Mouse (Mus musculus): Measurements from ENCODE around the gene Vmn1r183.
"Not testable (repeated sequence)": the region's sequence is repeated elsewhere in the genome, so short reads cannot be mapped to it uniquely, and the experiment has no call there.

The Vmn1r183 gene

GRCm38 (mm10) chr7:24052660-24053304, at the start of gene Vmn1r183:
TSS of gene Vmn1r183 (plus strand) at chr7:24053254.
- DNase-seq = no peak

GRCm38 (mm10) chr7:24074424-24074823, 21.4 kb downstream of the Vmn1r183 start:
- not testable (repeated sequence) for DNase-seq

- peak; percentile 98 for DNase-seq
Observed at GRCm38 (mm10) chr7:24081634-24082431, 28.8 kb downstream of the Vmn1r183 start, which contains the start of gene Zfp180. TSS of gene Zfp180 (plus strand) at chr7:24081924.

GRCm38 (mm10) chr7:24082457-24083235, 29.6 kb downstream of the Vmn1r183 start:
- no peak for DNase-seq

- DNase-seq = no peak
Observed at GRCm38 (mm10) chr7:24086871-24087270, 33.8 kb downstream of the Vmn1r183 start.

GRCm38 (mm10) chr7:24087485-24088125, 34.6 kb downstream of the Vmn1r183 start:
- no peak for DNase-seq

- DNase-seq = no peak
Observed at GRCm38 (mm10) chr7:24104403-24104802, 51.3 kb downstream of the Vmn1r183 start.

- no peak for DNase-seq
Observed at GRCm38 (mm10) chr7:24105144-24105703, 52.2 kb downstream of the Vmn1r183 start.

GRCm38 (mm10) chr7:24110839-24111238, 57.8 kb downstream of the Vmn1r183 start:
- no peak for DNase-seq

- DNase-seq = no peak
Observed at GRCm38 (mm10) chr7:24111772-24112155, 58.7 kb downstream of the Vmn1r183 start.

GRCm38 (mm10) chr7:24112156-24112856, 59.3 kb downstream of the Vmn1r183 start, which contains the start of gene Zfp112:
TSS of gene Zfp112 (plus strand) at chr7:24112314.
- DNase-seq = peak; percentile 90

GRCm38 (mm10) chr7:24113001-24113400, 59.9 kb downstream of the Vmn1r183 start:
- peak; percentile 83 for DNase-seq
